In genomic region chr10:94688420-94689175, GRCm38 (mm10) we compare ENCODE assay signal across 8 mouse cellular contexts. TPM values are rescaled to one million over a fixed set of nuclear protein-coding genes. Genes with fewer than 3 reads are reported as not detected.
DNase-seq lines count a peak whose midpoint lies in the region; ATAC-seq and TF ChIP-seq lines count a peak whose summit lies in the region.

TSS of gene Cep83 (plus strand) at chr10:94688654.

- H3ac ChIP-seq in C2C12 (ENCODE audit: control insufficient read depth, insufficient read length, low read depth), result peak within 1 kb of the TSS; percentile 97

- H3K4me2 ChIP-seq in kidney, embryonic 15.5 days, result peak within 1 kb of the TSS; percentile 84
- H3K4me2 ChIP-seq in limb, embryonic 15.5 days, result peak within 1 kb of the TSS; percentile 67
- H3K4me2 ChIP-seq in midbrain, postnatal 0 days (ENCODE audit: low read depth, low read length, poor library complexity, severe bottlenecking), result peak within 1 kb of the TSS; percentile 92

- under 1% methylated on average over 78 of the region's 86 CpGs for WGBS in heart, embryonic 10.5 days
- under 1% methylated on average over 78 of the region's 86 CpGs for WGBS in kidney, embryonic 15.5 days
- under 1% methylated on average over 83 of the region's 86 CpGs for WGBS in limb, embryonic 15.5 days
- whole genome bisulfite sequencing in midbrain, postnatal 0 days, result under 1% methylated on average over 70 of the region's 86 CpGs

- TF ChIP-seq POLR2A in embryonic fibroblast, embryonic 13.5 days (IDR thresholded peaks at IDR 0.05; ENCODE audit: low read depth, low read length), result peak; percentile 90

- H3K27me3 ChIP-seq in C2C12 (ENCODE audit: control insufficient read depth, insufficient read depth, insufficient read length), result no peaks in the 10 kb centered on the region
- H3K27me3 ChIP-seq in heart, embryonic 10.5 days (ENCODE audit: insufficient read depth, poor library complexity, severe bottlenecking), result no peaks in the 10 kb centered on the region
- no peaks in the 10 kb centered on the region for H3K27me3 ChIP-seq in kidney, embryonic 15.5 days
- H3K27me3 ChIP-seq in limb, embryonic 15.5 days, result no peaks in the 10 kb centered on the region
- H3K27me3 ChIP-seq in midbrain, postnatal 0 days (ENCODE audit: insufficient read depth, low read length), result no peaks in the 10 kb centered on the region

- H3K27ac ChIP-seq in embryonic fibroblast, embryonic 13.5 days (ENCODE audit: insufficient read depth, low read length), result peak within 1 kb of the TSS; percentile 63
- peak within 1 kb of the TSS; percentile 98 for H3K27ac ChIP-seq in heart, embryonic 10.5 days
- H3K27ac ChIP-seq in kidney, embryonic 15.5 days, result peak within 1 kb of the TSS; percentile 93
- H3K27ac ChIP-seq in limb, embryonic 15.5 days, result peak within 1 kb of the TSS; percentile 89
- peak within 1 kb of the TSS; percentile 85 for H3K27ac ChIP-seq in midbrain, postnatal 0 days (ENCODE audit: low read depth, low read length)

- peak within 1 kb of the TSS; percentile 78 for H3K4me3 ChIP-seq in C2C12 (ENCODE audit: insufficient read depth, poor library complexity, severe bottlenecking)
- peak within 1 kb of the TSS; percentile 100 for H3K4me3 ChIP-seq in embryonic fibroblast, embryonic 13.5 days (ENCODE audit: insufficient read depth, low read length)
- H3K4me3 ChIP-seq in heart, embryonic 10.5 days, result peak within 1 kb of the TSS; percentile 95
- H3K4me3 ChIP-seq in kidney, embryonic 15.5 days (replicated peaks), result peak within 1 kb of the TSS; percentile 85
- peak within 1 kb of the TSS; percentile 77 for H3K4me3 ChIP-seq in limb, embryonic 15.5 days
- peak within 1 kb of the TSS; percentile 81 for H3K4me3 ChIP-seq in midbrain, postnatal 0 days (ENCODE audit: low read depth, low read length)

- no peaks in the 10 kb centered on the region for H3K9me3 ChIP-seq in heart, embryonic 10.5 days
- no peaks in the 10 kb centered on the region for H3K9me3 ChIP-seq in kidney, embryonic 15.5 days (replicated peaks)
- no peaks in the 10 kb centered on the region for H3K9me3 ChIP-seq in limb, embryonic 15.5 days
- H3K9me3 ChIP-seq in midbrain, postnatal 0 days (ENCODE audit: low read length), result no peaks in the 10 kb centered on the region

- H3K36me3 ChIP-seq in C2C12 (ENCODE audit: control insufficient read depth, insufficient read depth), result no peaks in the 10 kb centered on the region
- H3K36me3 ChIP-seq in heart, embryonic 10.5 days, result peaks cover 2% of the 10 kb centered on the region
- H3K36me3 ChIP-seq in kidney, embryonic 15.5 days, result no peaks in the 10 kb centered on the region
- H3K36me3 ChIP-seq in limb, embryonic 15.5 days, result no peaks in the 10 kb centered on the region
- no peaks in the 10 kb centered on the region for H3K36me3 ChIP-seq in midbrain, postnatal 0 days (ENCODE audit: insufficient read depth, low read length)

- no peak for TF ChIP-seq CTCF in C2C12 (IDR thresholded peaks at IDR 0.05; ENCODE audit: control insufficient read depth, insufficient read depth, insufficient read length)
- TF ChIP-seq CTCF in embryonic fibroblast, embryonic 13.5 days (IDR thresholded peaks at IDR 0.05; ENCODE audit: borderline replicate concordance, insufficient read depth, low read length), result no peak
- TF ChIP-seq CTCF in midbrain, postnatal 0 days (IDR thresholded peaks at IDR 0.05), result no peak

- H3K9ac ChIP-seq in kidney, embryonic 15.5 days, result peak within 1 kb of the TSS; percentile 98
- peak within 1 kb of the TSS; percentile 95 for H3K9ac ChIP-seq in limb, embryonic 15.5 days
- H3K9ac ChIP-seq in midbrain, postnatal 0 days (replicated peaks; ENCODE audit: low read length, poor library complexity, severe bottlenecking), result peak within 1 kb of the TSS; percentile 93

- peak; percentile 96 for DNase-seq in brain, adult 2 months (ENCODE audit: low read depth, low spot score)
- peak; percentile 95 for DNase-seq in heart, embryonic 10.5 days (ENCODE audit: low spot score)
- DNase-seq in midbrain, postnatal 0 days (ENCODE audit: low spot score), result peak; percentile 93
- peak; percentile 97 for DNase-seq in spleen, postnatal 10 days (ENCODE audit: low spot score in 2 of 2)

- peak; percentile 99 for ATAC-seq in kidney, embryonic 15.5 days (replicated peaks; ENCODE audit: low FRiP score)
- peak; percentile 95 for ATAC-seq in limb, embryonic 15.5 days (ENCODE audit: insufficient number of reproducible peaks, low FRiP score, low TSS enrichment, low read depth)
- peak; percentile 97 for ATAC-seq in midbrain, postnatal 0 days (ENCODE audit: low FRiP score)

- H3K79me2 ChIP-seq in C2C12 (ENCODE audit: control insufficient read depth, insufficient read depth), result peaks cover 58% of the 10 kb centered on the region

- peaks cover 30% of the 10 kb centered on the region for H3K79me3 ChIP-seq in C2C12 (ENCODE audit: low read depth)

- no peaks in the 10 kb centered on the region for H3K4me1 ChIP-seq in embryonic fibroblast, embryonic 13.5 days (ENCODE audit: control insufficient read depth, insufficient read depth, low read length)
- H3K4me1 ChIP-seq in heart, embryonic 10.5 days, result peaks cover 15% of the 10 kb centered on the region
- H3K4me1 ChIP-seq in kidney, embryonic 15.5 days, result peaks cover 12% of the 10 kb centered on the region
- peaks cover 9% of the 10 kb centered on the region; the same call in 1 of the 2 replicates for H3K4me1 ChIP-seq in limb, embryonic 15.5 days
- peaks cover 7% of the 10 kb centered on the region; the same call in 1 of the 2 replicates for H3K4me1 ChIP-seq in midbrain, postnatal 0 days (ENCODE audit: insufficient read depth, low read length)

TF ChIP-seq in C2C12, 6 proteins besides CTCF, POLR2A, EP300 and RAD21:
- TF ChIP-seq MAX (IDR thresholded peaks at IDR 0.05) (peak; percentile 23), MYOD1 (IDR thresholded peaks at IDR 0.05; ENCODE audit: control insufficient read depth, insufficient read length, low read depth) (no peak)
TF ChIP-seq in C2C12: peak in this region for 1.

RNA-seq across cellular contexts. Expression of gene Cep83, which starts in this region (rescaled TPM):
- polyA plus RNA-seq in C2C12 (2012; fragmentation: generic; extraction: Trizol), result 5.6 TPM
- polyA plus RNA-seq in embryonic fibroblast, embryonic 13.5 days (2011; ENCODE audit: insufficient read length, low read depth, missing spikeins), result 25.0 and 31.2 TPM in 2 replicates
- polyA plus RNA-seq in heart, embryonic 10.5 days (2016; fragmentation: Nextera tagmentation; extraction: Ambion mirVana), result 18.1 and 19.6 TPM in 2 replicates
- polyA plus RNA-seq in kidney, embryonic 15.5 days (2015; fragmentation: Nextera tagmentation; extraction: Ambion mirVana), result 15.5 and 18.5 TPM in 2 replicates
- polyA plus RNA-seq in limb, embryonic 15.5 days (2015; fragmentation: Nextera tagmentation; extraction: Ambion mirVana), result 16.8 and 17.4 TPM in 2 replicates
- total RNA-seq in midbrain, postnatal 0 days (2014; rRNA removed), result 19.2 and 20.0 TPM in 2 replicates
- 13.4 and 16.1 TPM in 2 replicates for polyA plus RNA-seq in midbrain, postnatal 0 days (2015; fragmentation: Nextera tagmentation; extraction: Ambion mirVana)

Comparison
In these comparisons a context has a peak if more than half of its experiments do, and no peak if none do; other contexts are left out.
1. Peak in every context shown above with its lines: DNase-seq, ATAC-seq, H3K4me3 ChIP-seq and H3K27ac ChIP-seq.